Mouse (Mus musculus): Measurements from ENCODE around the gene Tsga10.
"Not testable (repeated sequence)": the region's sequence is repeated elsewhere in the genome, so short reads cannot be mapped to it uniquely, and the experiment has no call there.

The Tsga10 gene

DNA sequence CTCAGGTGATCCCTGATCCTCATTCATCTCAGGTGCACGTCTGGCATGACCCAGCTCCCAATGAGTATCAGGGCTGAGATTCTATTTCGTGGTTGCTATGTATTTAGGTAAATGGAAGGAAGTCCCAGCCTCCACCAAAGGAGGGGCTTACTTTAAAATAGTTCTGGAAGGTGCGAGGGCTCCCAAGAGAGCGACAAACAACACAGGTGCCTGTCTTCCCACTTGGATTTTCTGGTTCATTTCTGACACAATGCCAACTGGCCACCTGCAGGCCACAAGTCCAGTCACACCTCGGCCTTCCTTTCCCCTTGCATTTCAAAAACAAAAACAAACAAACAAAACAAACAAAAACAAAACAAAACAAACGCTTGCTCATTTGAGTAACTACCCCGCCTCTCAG, 147.7 kb downstream of the Tsga10 start:
- no peak for DNase-seq

DNA sequence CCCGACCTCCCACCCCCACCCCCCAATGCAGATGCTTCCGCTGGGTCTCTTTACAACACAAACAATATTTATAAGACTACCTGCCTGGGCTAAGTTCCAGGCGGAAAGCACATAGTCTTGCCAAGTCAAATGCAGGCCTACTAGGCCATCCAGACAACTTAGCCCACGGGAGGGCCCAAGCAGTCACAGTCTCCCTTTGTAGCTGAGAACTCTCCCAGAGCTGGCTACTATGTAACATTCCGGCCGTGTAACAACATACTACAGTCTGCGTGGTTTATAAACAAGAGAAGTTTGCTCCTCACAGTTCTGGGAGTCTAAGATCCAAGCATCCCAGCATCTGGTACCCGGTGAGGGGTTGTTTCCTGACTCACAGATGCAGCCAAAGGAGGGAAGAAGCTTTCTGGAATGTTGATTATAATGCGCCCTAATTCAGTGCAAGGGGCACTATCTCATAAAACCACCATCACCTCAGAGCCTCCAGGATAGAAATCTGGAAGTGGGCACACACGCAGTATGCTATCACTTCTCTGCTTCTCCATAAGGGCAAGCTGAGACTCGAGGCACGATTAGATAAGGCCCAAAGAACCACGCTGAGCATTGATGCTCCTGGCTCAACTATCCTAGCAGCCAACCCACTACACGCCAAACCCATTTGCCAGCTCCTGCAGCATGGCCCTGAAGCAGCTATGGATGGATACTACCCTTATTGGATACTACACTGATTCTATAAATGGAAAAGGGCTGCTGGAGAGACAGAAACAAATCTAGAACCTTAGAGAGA, 148.6 kb downstream of the Tsga10 start:
- no peak for DNase-seq

DNA sequence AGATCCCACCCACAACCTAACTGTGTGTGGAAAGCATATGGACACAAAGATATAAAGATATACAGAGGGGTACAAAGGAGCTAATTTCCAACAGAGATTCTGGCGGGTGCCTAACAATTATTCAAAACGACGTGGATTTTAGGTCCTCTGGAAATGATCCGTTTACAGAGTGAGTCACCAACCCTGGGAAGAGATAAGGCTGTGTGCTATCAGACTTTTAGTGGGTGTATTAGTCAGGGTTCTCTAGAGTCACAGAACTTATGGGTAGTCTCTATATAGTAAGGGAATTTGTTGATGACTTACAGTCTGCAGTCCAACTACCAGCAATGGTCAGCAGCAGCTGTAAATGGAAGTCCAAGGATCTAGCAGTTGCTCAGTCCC, 153.9 kb downstream of the Tsga10 start:
- not testable (repeated sequence) for DNase-seq

DNA sequence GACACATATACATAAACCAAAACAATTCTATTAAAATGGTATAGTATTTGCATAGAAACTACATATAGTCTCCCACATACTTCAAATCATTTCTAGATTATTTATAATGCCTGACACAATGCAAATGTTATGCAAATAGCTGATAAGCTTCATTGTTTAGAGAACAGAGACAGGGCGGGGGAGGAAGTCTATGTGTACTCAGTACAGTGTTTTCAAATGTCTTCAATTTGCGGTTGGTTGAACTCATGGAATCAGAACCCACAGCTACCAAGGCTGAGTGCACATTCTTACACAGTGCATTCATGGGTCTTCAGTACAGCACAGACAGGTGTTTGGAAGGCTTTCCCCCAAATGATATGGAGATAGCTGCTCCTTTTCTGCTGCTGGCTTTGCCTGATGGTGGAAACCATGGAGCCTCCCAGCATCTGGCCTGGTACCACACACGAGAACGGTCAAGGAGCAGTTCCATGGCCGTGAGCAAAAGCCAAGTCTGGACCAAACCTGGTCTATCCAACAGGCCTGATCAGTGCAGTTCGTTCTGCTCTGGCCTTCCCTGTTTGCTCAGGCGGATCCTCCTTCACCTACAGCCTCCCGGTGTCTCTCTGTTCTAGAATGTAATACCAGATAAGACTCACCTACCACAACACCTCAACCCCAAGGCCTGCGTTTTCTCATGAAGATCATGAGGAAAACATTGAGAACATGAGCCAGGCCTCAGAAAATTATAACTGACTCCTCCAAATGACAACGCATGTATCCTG, 154.5 kb downstream of the Tsga10 start:
- no peak for DNase-seq

DNA sequence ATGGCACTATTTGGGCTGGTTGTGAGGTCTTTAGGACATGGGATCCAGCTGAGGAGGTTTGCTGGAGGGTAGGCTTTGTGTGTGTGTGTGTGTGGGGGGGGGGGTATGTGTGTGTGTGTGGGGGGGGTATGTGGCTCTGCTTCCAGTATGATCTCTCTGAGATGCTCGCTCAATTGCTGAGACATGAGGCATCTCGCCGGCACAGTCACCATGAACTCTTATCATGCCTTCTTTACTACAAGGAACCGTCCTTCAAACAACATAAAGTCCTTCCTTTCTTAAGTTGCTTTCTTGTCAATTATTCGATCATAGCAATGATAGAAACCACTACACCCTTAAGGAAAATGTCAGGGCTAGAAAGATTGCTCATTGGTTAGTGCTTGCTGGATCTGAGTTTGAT, 155.1 kb downstream of the Tsga10 start:
- no peak for DNase-seq

DNA sequence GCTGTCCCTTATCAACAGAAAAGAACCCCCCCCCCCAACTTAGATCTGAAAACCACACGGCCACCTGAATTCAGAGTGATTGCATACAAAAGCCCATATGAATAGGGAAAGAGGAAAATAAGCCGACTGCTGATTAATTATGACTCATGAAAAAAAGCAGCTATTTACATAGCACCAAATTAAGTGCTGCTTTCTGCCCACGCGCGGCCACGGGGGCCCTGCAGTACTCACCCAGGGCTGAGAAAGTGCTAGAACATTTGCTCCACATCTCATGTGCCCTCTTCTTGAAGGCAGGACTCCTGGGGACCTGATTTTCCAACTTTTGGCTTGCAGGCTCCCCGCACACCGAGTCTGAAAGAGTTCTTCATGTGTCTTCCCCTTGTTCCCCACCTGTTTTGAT, 156.5 kb downstream of the Tsga10 start:
- no peak for DNase-seq

DNA sequence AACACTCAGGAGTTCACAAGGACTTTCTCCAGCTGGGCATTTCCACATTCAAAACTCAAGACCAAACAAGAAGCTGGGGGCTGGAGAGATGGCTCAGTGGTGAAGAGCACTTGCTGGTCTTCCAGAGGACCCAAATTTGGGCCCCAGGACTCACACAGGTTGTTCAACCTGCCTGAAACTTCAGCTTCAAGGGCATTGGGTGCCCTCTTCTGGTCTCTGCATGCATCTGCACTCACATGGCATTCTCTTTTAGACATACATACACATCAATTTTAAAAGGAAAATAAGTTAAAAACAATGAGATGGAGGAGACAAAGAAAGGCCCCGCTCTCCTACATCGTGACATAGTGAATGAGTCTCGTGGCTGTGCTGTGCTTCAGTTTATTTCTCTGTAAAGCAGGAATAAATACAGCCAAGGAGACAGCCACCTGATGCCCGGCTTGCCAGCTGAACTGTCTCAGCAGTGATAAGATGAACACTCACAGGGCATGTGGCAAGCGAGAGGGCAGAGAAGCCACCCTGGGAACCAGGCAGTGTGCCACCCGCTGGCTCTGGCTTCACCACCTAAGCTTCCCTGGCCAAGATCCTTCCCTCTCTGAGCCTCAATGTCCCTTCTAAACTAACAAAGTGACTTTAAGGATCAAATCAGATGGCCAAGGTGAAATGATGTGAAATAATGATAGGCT, 157.8 kb downstream of the Tsga10 start:
- DNase-seq = no peak
